Mouse (Mus musculus) ES-E14 (cell line): ENCODE measurements around the gene Lsm10. TPM values are rescaled to one million over a fixed set of nuclear protein-coding genes. Genes with fewer than 3 reads are reported as not detected.

Experiments
- DNase-seq: peaks from one replicate; pipeline ENCODE4 v3.0.0-alpha.2; 2013; ENCODE audit warnings: low read depth, low spot score
- H3K27ac ChIP-seq: 2 replicates; pipeline ENCODE4 v1.5.1; 2012; ENCODE audit warnings: low read depth, mild to moderate bottlenecking, low read length, moderate library complexity, mixed read lengths; ENCODE audit not compliant: poor library complexity, insufficient read depth, severe bottlenecking
- H3K36me3 ChIP-seq: 2 replicates; pipeline ENCODE4 v1.6.1; 2012; ENCODE audit warnings: mild to moderate bottlenecking, low read length, moderate library complexity, mixed read lengths; ENCODE audit not compliant: control insufficient read depth, poor library complexity, insufficient read depth, severe bottlenecking
- H3K4me1 ChIP-seq, 2 experiments: fragments of 150-350 bp in 1 of 2; sonication (generic) in 1 of 2; 2 replicates each; pipeline ENCODE4 v1.6.1; 2012; ENCODE audit warnings: low read length in 2 of 2, mild to moderate bottlenecking in 1 of 2, mixed read lengths in 1 of 2; ENCODE audit not compliant: control insufficient read depth in 2 of 2, insufficient read depth in 2 of 2, poor library complexity in 1 of 2
- H3K4me3 ChIP-seq, 2 experiments: fragments of 150-350 bp in 1 of 2; sonication (generic) in 1 of 2; 2 replicates each; pipeline ENCODE4 v1.5.1; 2012; ENCODE audit warnings: low read length in 2 of 2, low read depth in 1 of 2, mild to moderate bottlenecking in 1 of 2, mixed read lengths in 1 of 2; ENCODE audit not compliant: insufficient read depth in 1 of 2, poor library complexity in 1 of 2, severe bottlenecking in 1 of 2
- H3K9ac ChIP-seq: 2 replicates; pipeline ENCODE4 v1.6.1; 2012; ENCODE audit warnings: low read depth, mild to moderate bottlenecking, low read length, mixed read lengths; ENCODE audit not compliant: poor library complexity, insufficient read depth, severe bottlenecking
- H3K9me3 ChIP-seq: fragments of 150-350 bp; sonication (generic); 2 replicates; pipeline ENCODE4 v1.6.1; 2012; ENCODE audit warnings: low read depth, mild to moderate bottlenecking, low read length; ENCODE audit not compliant: control insufficient read depth, insufficient read depth
- CHD2 ChIP-seq: IDR thresholded peaks from 2 replicates; pipeline ENCODE4 v1.6.1; 2014; ENCODE audit warnings: mild to moderate bottlenecking, low read depth, low read length, inconsistent platforms
- HCFC1 ChIP-seq: IDR thresholded peaks from 2 replicates; pipeline ENCODE4 v1.6.1; 2012; ENCODE audit warnings: low read length, inconsistent platforms, borderline replicate concordance; ENCODE audit not compliant: insufficient read depth
- MAFK ChIP-seq: IDR thresholded peaks from 2 replicates; pipeline ENCODE4 v1.6.1; 2014; ENCODE audit warnings: mild to moderate bottlenecking, low read depth, low read length, inconsistent platforms; ENCODE audit not compliant: insufficient read depth
- ZC3H11A ChIP-seq: IDR thresholded peaks from 2 replicates; pipeline ENCODE4 v1.6.1; 2012; ENCODE audit warnings: low read depth, mild to moderate bottlenecking, inconsistent platforms, low read length, borderline replicate concordance
- ZNF384 ChIP-seq: IDR thresholded peaks from 2 replicates; pipeline ENCODE4 v1.6.1; 2012; ENCODE audit warnings: low read depth, low read length, inconsistent platforms
- in situ Hi-C, 2 experiments: fragments of 600-800 bp; cut with MboI; formaldehyde crosslinking; loops; one replicate each; pipeline ENCODE4 v1.15.1; 2025; ENCODE audit warnings: low sequenced_read_pairs in 2 of 2, inconsistent platforms in 1 of 2; ENCODE audit not compliant: unreplicated experiment in 2 of 2
- total RNA-seq: library from RNA; depleted of rRNA; stranded (reverse); fragments of 300-350 nt; gene quantifications from 2 replicates; pipeline ENCODE4 v1.2.3, GENCODE M21; 2012

Lsm10 gene
- total RNA-seq, 1 experiment = 21.8 TPM

DNA sequence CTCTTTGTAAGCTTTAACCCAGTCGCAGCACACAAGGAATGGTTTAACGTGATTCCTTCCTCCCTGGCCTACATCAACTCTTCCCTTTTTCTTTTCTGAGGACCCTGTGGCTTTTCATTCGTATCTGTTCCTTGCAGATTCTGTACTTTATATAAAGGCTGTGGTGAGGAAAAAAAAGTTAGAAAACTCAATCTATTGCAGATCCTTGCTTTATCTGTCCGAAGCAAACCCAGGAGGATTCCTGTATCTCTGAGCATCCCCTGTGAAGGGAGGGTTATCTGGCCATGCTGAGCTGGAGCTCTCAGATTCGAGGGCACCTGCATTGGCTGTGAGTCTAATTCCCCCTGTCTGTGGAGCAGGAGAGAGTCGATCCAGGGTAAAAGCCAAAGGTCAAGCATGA is 27.6 kb upstream of the Lsm10 start:
- in situ Hi-C loops = no loop called here
- no peaks in the 10 kb centered on the region for H3K9me3 ChIP-seq
- H3K4me3 ChIP-seq = no peak overlapping the region
- no peak overlapping the region for H3K27ac ChIP-seq
- H3K36me3 ChIP-seq = no peaks in the 10 kb centered on the region
- no peak for DNase-seq
- no peak for TF ChIP-seq ZNF384
- TF ChIP-seq MAFK = no peak
- no peak for TF ChIP-seq ZC3H11A
- no peak for TF ChIP-seq CHD2
- no peak for TF ChIP-seq HCFC1
- no peak overlapping the region for H3K9ac ChIP-seq
- H3K4me1 ChIP-seq = peaks cover 0 to 7% of the 10 kb centered on the region in 2 experiments; a peak in 2 of 4 replicates

DNA sequence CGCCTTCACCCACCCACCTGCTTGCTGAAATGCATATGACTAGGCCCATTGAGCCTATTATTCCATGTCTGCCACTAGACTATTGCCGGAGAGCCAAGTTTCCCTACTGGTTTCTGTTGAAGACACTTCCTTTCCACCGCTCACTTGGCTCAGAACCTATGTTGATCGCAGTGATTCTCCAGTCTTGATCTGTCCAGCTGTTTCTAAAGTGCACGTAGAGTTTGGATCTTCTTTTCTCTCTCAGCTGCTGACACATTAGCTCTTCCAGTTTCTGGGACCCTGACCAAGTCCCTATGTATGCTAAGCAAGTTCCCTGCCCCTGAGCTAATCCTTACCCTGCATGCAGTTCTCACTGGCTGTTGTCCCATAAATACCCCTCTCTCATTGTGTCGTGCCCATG is 18.6 kb upstream of the Lsm10 start:
- H3K27ac ChIP-seq = no peak overlapping the region

DNA sequence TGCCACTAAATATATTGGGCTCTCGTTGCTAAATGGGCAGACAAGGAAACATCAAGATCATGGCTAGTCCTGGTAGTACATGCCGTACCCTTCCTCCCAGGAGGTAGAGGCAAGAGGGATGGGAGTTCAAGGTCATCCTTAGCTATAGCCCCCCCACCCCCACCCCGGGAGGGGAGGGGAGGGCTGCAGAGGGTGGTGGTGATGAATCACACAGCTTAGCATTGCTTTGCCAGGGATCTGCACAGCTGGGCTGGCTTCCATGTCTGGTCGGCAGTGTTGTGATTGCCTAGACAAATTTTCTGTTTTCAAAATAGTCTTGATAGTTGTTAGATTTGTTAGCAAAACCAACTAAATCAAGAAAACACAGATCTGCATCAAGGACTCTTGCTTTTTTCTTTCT is 17.2 kb upstream of the Lsm10 start:
- in situ Hi-C loops = no loop called here
- no peak overlapping the region for H3K27ac ChIP-seq
- H3K4me3 ChIP-seq = no peak overlapping the region
- no peak for DNase-seq
- peaks cover 6 to 17% of the 10 kb centered on the region in 2 experiments; a peak in 3 of 4 replicates for H3K4me1 ChIP-seq
- TF ChIP-seq HCFC1 (no peak), ZNF384 (no peak), CHD2 (no peak), MAFK (no peak), ZC3H11A (no peak)
- H3K9me3 ChIP-seq = no peaks in the 10 kb centered on the region
- no peaks in the 10 kb centered on the region for H3K36me3 ChIP-seq
- no peak overlapping the region for H3K9ac ChIP-seq

More for the DNA sequence above, 18.6 kb upstream of the Lsm10 start:
- H3K36me3 ChIP-seq = no peaks in the 10 kb centered on the region
- H3K4me3 ChIP-seq = no peak overlapping the region
- H3K9ac ChIP-seq = no peak overlapping the region
- TF ChIP-seq ZNF384 (no peak), HCFC1 (no peak), MAFK (no peak), ZC3H11A (no peak), CHD2 (no peak)
- H3K9me3 ChIP-seq = no peaks in the 10 kb centered on the region
- in situ Hi-C loops = no loop called here
- DNase-seq = no peak
- H3K4me1 ChIP-seq = peaks cover 6 to 13% of the 10 kb centered on the region in 2 experiments; a peak in 3 of 4 replicates

DNA sequence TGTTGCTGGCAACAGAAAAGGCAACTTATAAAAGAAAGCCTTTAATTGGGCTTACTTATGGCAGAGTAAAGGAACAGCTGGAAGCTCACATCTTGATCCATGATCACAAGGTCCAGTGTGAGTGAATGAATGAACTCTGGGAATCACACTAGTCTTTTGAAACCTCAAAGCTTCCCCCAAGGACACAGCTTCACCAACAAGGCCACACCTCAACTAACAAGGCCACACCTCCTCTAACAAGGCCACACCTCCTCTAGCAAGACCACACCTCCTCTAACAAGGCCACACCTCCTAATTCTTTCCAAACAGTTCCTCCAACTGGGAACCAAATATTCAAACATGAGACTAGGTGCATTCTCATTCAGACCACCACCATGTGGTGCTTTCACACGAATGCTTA is 14.8 kb upstream of the Lsm10 start:
- no peak for TF ChIP-seq CHD2
- no peak for TF ChIP-seq ZC3H11A
- no peak for TF ChIP-seq HCFC1
- no peak for TF ChIP-seq ZNF384
- TF ChIP-seq MAFK = no peak
- no peaks in the 10 kb centered on the region for H3K36me3 ChIP-seq
- no peak overlapping the region for H3K4me3 ChIP-seq
- no peaks in the 10 kb centered on the region for H3K9me3 ChIP-seq
- in situ Hi-C loops = no loop called here
- peaks cover 6 to 17% of the 10 kb centered on the region in 2 experiments; a peak in 3 of 4 replicates for H3K4me1 ChIP-seq
- no peak overlapping the region for H3K9ac ChIP-seq
- DNase-seq = no peak
- no peak overlapping the region for H3K27ac ChIP-seq
